Mouse (Mus musculus) naive thymus-derived CD4-positive, alpha-beta T cell, adult 2 months (primary cell): ENCODE data around the gene Ogfod2.
A peak's percentile ranks its signal among the peaks of the same experiment; 100 is the strongest.

Source experiments
- DNase-seq: peaks from one replicate; pipeline ENCODE4 v3.0.0-alpha.2; 2011; ENCODE audit warnings: low read depth

Ogfod2 gene

DNA sequence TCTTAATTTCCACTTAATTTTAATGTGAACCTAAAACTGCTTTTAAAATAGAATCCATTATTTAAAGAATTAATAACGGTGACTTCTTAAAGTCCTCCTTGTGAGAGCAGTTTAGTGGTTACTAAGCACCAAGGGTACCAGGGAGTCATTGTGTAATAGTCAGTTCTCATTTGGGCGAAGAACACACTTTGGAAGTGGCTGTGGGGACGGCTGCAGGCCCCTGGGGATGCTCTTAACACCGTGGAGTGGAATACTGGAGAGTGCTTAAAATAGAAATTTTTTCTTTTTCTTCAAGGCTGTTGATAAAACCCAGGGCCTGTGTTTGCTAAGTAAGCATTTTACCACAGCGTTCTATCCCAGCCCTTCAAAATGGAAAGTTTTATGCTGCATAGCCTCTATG is 43.8 kb downstream of the Ogfod2 start:
- DNase-seq: no peak

DNA sequence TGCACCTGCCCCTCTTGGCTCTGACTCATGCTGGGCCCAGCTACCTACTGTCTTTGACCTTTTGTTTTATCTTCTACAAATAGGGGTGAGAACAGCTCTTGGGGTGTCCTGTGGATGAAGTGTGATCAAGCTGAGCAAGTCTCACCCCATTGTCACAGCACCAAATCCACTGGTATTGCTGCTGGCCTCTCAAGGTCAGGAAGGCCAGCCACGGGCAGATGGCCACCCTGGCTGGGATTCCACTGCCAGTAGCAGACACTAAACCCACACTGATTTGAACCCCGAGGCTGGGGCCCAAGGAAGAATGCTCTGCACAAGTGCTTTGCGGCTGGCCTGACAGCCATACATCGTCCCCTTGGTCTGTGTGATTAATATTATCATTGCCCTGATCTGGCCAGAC is 46.2 kb downstream of the Ogfod2 start:
- no peak for DNase-seq

DNA sequence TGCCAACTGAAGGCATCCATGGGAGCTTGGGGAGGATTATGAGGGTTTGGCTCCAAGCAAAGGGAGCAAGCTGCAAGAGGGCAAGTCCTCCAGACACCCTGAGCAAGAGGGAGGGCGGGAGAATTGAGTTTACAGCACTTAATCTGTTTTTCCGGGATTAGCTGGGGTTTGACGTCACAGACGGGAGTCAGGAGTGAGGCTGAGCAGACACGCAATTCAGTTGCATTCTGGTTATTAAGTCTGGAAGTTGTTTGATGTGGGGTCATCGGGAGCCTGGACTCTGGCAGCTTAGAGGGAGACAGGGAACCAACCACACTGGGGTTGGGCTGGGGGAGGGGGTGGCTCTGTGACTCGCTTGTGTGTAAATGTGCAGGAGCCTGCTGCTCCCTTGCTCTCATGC is 47.4 kb downstream of the Ogfod2 start:
- DNase-seq: no peak

DNA sequence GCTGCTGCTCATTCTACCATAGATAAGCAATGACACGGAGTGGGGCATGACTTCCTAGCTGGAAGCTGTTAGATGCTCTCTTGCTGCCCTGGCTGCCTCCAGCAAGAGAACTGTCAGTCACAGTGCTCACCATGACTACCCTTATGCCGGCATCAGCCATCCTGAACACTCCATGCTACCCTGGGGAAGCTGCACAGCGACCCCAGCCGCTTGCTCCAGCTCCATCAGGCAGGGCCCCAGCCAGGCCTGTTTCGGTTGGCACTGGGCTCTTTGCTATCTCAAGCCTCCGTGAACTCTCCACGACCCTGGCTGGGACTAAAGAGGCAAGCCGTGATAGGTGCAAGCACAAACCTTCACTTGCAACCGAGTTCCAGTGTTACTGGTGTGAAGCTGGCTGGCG is 49.7 kb downstream of the Ogfod2 start:
- DNase-seq: no peak

DNA sequence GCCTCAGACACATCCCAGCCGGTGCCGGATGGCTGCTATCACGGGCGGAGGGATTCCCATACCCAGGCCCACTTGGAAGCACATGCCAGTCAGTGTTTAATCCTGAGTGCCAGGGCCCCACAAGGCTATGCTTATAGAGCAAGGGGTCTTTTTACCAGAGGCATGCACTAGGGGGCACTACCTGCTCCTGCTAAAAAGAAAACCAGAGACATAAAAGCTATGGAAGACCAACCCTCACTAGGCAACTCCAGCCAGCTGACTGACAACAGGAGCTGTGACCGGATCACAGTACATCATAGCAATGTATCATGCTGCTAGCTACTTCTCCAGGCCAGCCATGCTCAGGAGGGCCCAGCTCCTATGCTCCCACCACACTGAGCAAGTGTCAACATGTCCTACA is 50.5 kb downstream of the Ogfod2 start:
- DNase-seq: peak; percentile 85

DNA sequence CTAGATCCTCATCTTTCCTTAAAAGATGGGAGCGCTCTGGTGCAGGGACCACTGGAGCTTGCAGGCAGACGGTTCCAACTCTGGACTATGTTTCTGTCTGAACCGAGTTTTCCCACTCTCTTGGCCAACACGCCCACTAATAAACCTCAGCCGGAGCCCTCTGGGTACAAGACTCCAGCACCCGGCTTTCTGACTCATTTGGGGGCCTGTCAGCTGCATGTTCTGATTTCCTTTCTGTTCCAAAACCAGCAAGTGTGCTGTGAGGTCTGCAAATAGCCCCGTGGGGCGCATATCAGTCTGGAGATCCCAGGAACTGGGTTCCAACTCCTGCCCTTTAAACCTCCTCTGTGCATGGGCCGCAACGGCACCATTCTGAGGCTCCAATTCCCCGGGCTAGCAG is 51.3 kb downstream of the Ogfod2 start:
- no peak for DNase-seq
